Mouse (Mus musculus) mouse embryonic stem cell (cell line): ENCODE data around the gene Epn2.

ENCODE experiments used
- in situ Hi-C, 2 experiments: fragments of 300-500 bp; cut with MboI; formaldehyde crosslinking; loops; 1 replicate in 1 of 2; 3 replicates in 1 of 2; pipeline ENCODE4 v1.14.3; 2019 to 2020; ENCODE audit warnings: low sequenced_read_pairs in 2 of 2, low pct_unique_long_range_greater_than_20kb in 1 of 2, mixed read lengths in 1 of 2; ENCODE audit not compliant: unreplicated experiment in 1 of 2

Epn2 gene

GRCm38 (mm10) chr11:61484256-61484612, 95.3 kb downstream of the Epn2 start:
- in situ Hi-C loops = no loop called here

GRCm38 (mm10) chr11:61483226-61483845, 96.2 kb downstream of the Epn2 start:
- in situ Hi-C loops = no loop called here

DNA sequence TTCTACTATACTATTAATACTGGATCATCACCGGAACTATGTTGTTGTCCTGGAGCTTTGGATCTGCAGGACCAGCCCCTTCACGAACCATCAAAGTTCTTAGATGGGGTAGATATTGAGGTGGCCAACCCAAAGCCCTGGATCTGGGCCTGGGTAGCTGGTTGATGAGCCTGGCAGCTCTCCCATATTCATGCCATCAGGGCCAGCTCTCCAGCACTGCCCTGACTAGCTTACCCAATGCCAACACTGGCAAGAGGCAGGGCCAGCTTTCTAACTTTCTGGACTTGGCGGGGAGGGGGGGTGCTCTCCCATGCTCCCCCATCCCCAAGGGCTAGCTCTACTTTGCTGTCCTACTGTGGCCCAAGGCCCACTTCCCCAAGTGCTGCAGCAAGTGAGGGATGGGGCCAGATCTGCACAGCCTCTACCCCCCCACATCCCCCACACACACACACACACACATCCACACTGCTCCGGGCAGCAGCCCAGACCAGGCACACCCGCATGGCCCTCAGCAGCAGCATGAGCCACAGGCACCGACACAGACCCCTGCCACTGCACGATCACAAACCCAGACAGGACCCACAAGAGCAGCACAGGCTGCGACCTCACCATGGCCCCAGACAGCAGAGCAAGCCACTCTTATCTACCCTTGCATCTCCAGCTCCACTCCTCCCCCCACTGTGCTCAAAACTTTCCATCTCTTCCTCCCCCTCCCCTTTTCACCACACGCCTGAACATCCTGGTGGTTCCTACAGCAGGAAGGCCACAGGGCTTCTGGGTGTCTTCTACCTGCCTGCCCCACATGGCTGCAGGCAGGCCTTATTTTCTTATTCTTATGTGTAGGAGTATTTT, 98.0 kb downstream of the Epn2 start:
- in situ Hi-C loops = no loop called here

DNA sequence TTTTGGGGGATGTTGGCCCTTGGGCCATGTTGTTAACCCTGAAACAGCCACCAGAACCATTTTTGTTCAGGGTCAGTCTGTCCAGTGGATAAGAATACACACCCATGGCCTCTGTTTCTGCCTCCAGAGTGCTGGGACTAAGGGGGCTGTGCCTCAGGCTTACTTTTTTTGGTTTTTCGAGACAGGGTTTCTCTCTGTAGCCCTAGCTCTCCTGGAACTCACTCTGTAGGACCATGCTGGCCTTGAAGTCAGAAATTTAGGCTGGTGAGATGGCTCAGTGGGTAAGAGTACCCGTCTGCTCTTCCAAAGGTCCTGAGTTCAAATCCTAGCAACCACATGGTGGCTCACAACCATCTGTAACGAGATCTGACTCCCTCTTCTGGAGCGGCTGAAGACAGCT, 100.7 kb downstream of the Epn2 start:
- in situ Hi-C loops = no loop called here

GRCm38 (mm10) chr11:61477566-61478508, 101.7 kb downstream of the Epn2 start:
- in situ Hi-C loops = no loop called here

DNA sequence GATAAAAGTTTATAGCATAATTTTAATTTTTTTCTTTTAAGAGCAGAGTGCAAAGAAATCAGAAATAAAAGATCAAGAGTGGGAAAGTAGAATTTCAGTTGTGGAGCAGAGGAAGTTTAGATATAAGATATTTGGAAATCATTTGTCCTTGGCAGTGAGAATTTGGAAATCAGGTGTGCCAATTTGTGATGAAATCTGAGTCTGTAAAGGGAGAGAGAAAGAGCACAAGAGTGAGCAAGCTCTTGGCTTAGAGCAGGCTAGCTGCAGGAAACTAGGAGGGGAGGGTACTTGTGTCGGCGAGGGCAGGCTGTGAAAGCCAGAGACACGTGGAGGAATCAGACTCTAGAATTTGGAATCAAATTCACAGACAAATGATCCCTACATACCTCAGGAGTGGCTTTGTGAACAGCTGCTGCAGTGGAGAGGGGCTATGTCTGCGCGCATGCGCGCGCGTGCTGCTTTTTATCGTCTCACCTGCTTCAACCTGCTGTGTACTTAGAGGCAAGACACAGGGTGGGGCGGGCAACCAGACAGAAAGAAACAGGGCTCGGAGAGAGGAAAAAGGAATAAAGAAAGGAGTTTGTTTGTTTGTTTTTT, 102.6 kb downstream of the Epn2 start:
- in situ Hi-C loops = no loop called here

DNA sequence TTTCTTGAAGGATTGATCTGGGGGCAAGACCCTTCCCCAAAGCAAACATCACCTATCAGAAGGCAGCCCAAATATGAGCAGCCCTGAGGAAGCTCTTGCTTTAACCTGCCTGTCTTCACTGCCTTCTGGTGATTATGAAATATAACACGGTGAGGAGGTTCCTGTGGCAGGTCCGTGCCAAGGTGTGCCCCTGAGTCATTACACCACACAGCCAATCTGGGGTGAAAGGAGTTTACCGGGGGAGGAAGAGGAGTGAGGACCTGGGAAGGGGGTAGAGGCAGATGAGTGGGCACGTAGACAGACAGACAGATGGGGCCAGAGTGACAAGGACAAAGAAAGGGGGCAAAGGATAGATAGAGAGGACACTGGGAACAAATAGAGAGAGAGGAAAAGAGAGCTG, 105.9 kb downstream of the Epn2 start:
- in situ Hi-C loops = no loop called here

- in situ Hi-C loops = no loop called here
These were observed 108.6 kb downstream of the Epn2 start for GRCm38 (mm10) chr11:61470880-61471279.

DNA sequence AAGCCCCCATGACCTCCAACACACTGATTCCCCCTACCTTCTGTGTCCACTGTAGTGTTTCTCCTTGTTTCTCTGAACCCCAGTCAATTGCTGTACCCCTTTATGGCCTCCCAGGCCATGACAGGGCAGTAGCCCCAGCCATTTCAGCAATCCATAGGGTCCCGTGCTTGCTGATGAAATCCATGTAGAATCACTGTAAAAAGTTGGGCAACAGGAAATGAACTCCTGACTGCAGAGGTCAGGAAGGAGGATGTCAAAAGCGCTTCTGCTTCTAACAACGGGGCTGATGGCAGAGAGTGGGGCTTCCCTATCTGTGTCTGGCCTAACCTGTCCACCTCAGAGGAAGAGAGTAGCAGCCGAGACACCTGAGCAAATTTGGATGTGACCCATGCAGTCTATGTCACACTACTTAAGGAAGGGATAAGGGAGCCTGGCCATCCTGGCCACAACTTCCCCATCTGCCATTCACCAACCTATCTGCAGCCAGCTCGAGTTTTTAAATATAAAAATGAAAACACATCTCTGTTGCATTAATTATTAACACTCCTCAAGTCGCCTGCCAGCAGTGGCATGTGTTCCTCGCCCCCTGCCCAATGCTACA, 110.1 kb downstream of the Epn2 start:
- in situ Hi-C loops = no loop called here

- in situ Hi-C loops = no loop called here
These were observed 111.0 kb downstream of the Epn2 start for GRCm38 (mm10) chr11:61468534-61468933.
